Mouse (Mus musculus): Measurements from ENCODE around the gene Jag2. TPM values are rescaled to one million over a fixed set of nuclear protein-coding genes. Genes with fewer than 3 reads are reported as not detected.

Gene Jag2
- polyA plus RNA-seq, 1 experiment = 8.6 TPM

- H3K4me1 ChIP-seq (ENCODE audit: control insufficient read depth, insufficient read depth, insufficient read length) = peaks cover 7% of the 10 kb centered on the region; the same call in 1 of the 2 replicates
- no peak overlapping the region for H3K4me3 ChIP-seq (ENCODE audit: extremely low read depth, insufficient read depth, insufficient read length)
- H3K27me3 ChIP-seq (ENCODE audit: control insufficient read depth, insufficient read depth, low read length) = no peaks in the 10 kb centered on the region
- no peak overlapping the region for H3K27ac ChIP-seq (ENCODE audit: insufficient read depth, low read length)
- no peaks in the 10 kb centered on the region for H3K36me3 ChIP-seq (ENCODE audit: control insufficient read depth, insufficient read depth, low read length)
- no peak for DNase-seq (ENCODE audit: low read depth in 1 of 2, low spot score in 2 of 2)
- WGBS = 91% methylated on average over 28 of the region's 28 CpGs
- no peak for TF ChIP-seq CTCF (IDR thresholded peaks at IDR 0.05; ENCODE audit: extremely low read depth, insufficient read depth, insufficient read length, insufficient replicate concordance)
- no peak for TF ChIP-seq POLR2A (IDR thresholded peaks at IDR 0.05; ENCODE audit: low read depth, low read length)
Observed at GRCm38 (mm10) chr12:112912951-112913745, 16.4 kb downstream of the Jag2 start.

- no peak for DNase-seq (ENCODE audit: low read depth in 1 of 2, low spot score in 2 of 2)
- TF ChIP-seq POLR2A (IDR thresholded peaks at IDR 0.05; ENCODE audit: low read depth, low read length) = no peak
- TF ChIP-seq CTCF (IDR thresholded peaks at IDR 0.05; ENCODE audit: extremely low read depth, insufficient read depth, insufficient read length, insufficient replicate concordance) = no peak
- no peaks in the 10 kb centered on the region for H3K36me3 ChIP-seq (ENCODE audit: control insufficient read depth, insufficient read depth, low read length)
- no peak overlapping the region for H3K27ac ChIP-seq (ENCODE audit: insufficient read depth, low read length)
- 95% methylated on average over 17 of the region's 17 CpGs for WGBS
- no peaks in the 10 kb centered on the region for H3K27me3 ChIP-seq (ENCODE audit: control insufficient read depth, insufficient read depth, low read length)
- H3K4me3 ChIP-seq (ENCODE audit: extremely low read depth, insufficient read depth, insufficient read length) = no peak overlapping the region
- H3K4me1 ChIP-seq (ENCODE audit: control insufficient read depth, insufficient read depth, insufficient read length) = peaks cover 7% of the 10 kb centered on the region; the same call in 1 of the 2 replicates
Observed at GRCm38 (mm10) chr12:112911701-112912100, 17.9 kb downstream of the Jag2 start.

GRCm38 (mm10) chr12:112908991-112909390 is 20.6 kb downstream of the Jag2 start:
- H3K4me3 ChIP-seq (ENCODE audit: extremely low read depth, insufficient read depth, insufficient read length) = no peak overlapping the region
- 95% methylated on average over 22 of the region's 22 CpGs for WGBS
- no peak overlapping the region for H3K27ac ChIP-seq (ENCODE audit: insufficient read depth, low read length)
- TF ChIP-seq CTCF (IDR thresholded peaks at IDR 0.05; ENCODE audit: extremely low read depth, insufficient read depth, insufficient read length, insufficient replicate concordance) (no peak), POLR2A (IDR thresholded peaks at IDR 0.05; ENCODE audit: low read depth, low read length) (no peak)
- no peaks in the 10 kb centered on the region for H3K27me3 ChIP-seq (ENCODE audit: control insufficient read depth, insufficient read depth, low read length)
- no peaks in the 10 kb centered on the region for H3K36me3 ChIP-seq (ENCODE audit: control insufficient read depth, insufficient read depth, low read length)
- no peak for DNase-seq (ENCODE audit: low read depth in 1 of 2, low spot score in 2 of 2)
- peaks cover under 1% of the 10 kb centered on the region; the same call in 1 of the 2 replicates for H3K4me1 ChIP-seq (ENCODE audit: control insufficient read depth, insufficient read depth, insufficient read length)

GRCm38 (mm10) chr12:112905001-112905400 is 24.6 kb downstream of the Jag2 start:
- WGBS = 92% methylated on average over 5 of the region's 5 CpGs
- TF ChIP-seq CTCF (IDR thresholded peaks at IDR 0.05; ENCODE audit: extremely low read depth, insufficient read depth, insufficient read length, insufficient replicate concordance) (no peak), POLR2A (IDR thresholded peaks at IDR 0.05; ENCODE audit: low read depth, low read length) (no peak)
- Histone ChIP-seq H3K36me3 (ENCODE audit: control insufficient read depth, insufficient read depth, low read length) (no peaks in the 10 kb centered on the region), H3K4me3 (ENCODE audit: extremely low read depth, insufficient read depth, insufficient read length) (no peak overlapping the region), H3K4me1 (ENCODE audit: control insufficient read depth, insufficient read depth, insufficient read length) (no peaks in the 10 kb centered on the region), H3K27me3 (ENCODE audit: control insufficient read depth, insufficient read depth, low read length) (no peaks in the 10 kb centered on the region), H3K27ac (ENCODE audit: insufficient read depth, low read length) (no peak overlapping the region)
- DNase-seq (ENCODE audit: low read depth in 1 of 2, low spot score in 2 of 2) = no peak

GRCm38 (mm10) chr12:112903941-112904340 is 25.6 kb downstream of the Jag2 start:
- H3K36me3 ChIP-seq (ENCODE audit: control insufficient read depth, insufficient read depth, low read length) = no peaks in the 10 kb centered on the region
- 82% methylated on average over 8 of the region's 8 CpGs for WGBS
- no peaks in the 10 kb centered on the region for H3K27me3 ChIP-seq (ENCODE audit: control insufficient read depth, insufficient read depth, low read length)
- no peak for TF ChIP-seq POLR2A (IDR thresholded peaks at IDR 0.05; ENCODE audit: low read depth, low read length)
- no peak for TF ChIP-seq CTCF (IDR thresholded peaks at IDR 0.05; ENCODE audit: extremely low read depth, insufficient read depth, insufficient read length, insufficient replicate concordance)
- DNase-seq (ENCODE audit: low read depth in 1 of 2, low spot score in 2 of 2) = no peak
- H3K27ac ChIP-seq (ENCODE audit: insufficient read depth, low read length) = no peak overlapping the region
- H3K4me3 ChIP-seq (ENCODE audit: extremely low read depth, insufficient read depth, insufficient read length) = no peak overlapping the region
- H3K4me1 ChIP-seq (ENCODE audit: control insufficient read depth, insufficient read depth, insufficient read length) = no peaks in the 10 kb centered on the region

- DNase-seq (ENCODE audit: low read depth in 1 of 2, low spot score in 2 of 2) = no peak
- no peak for TF ChIP-seq POLR2A (IDR thresholded peaks at IDR 0.05; ENCODE audit: low read depth, low read length)
- Histone ChIP-seq H3K27me3 (ENCODE audit: control insufficient read depth, insufficient read depth, low read length) (no peaks in the 10 kb centered on the region), H3K36me3 (ENCODE audit: control insufficient read depth, insufficient read depth, low read length) (no peaks in the 10 kb centered on the region), H3K4me1 (ENCODE audit: control insufficient read depth, insufficient read depth, insufficient read length) (peaks cover under 1% of the 10 kb centered on the region; the same call in 1 of the 2 replicates), H3K27ac (ENCODE audit: insufficient read depth, low read length) (no peak overlapping the region), H3K4me3 (ENCODE audit: extremely low read depth, insufficient read depth, insufficient read length) (no peak overlapping the region)
- 92% methylated on average over 9 of the region's 9 CpGs for WGBS
Observed at GRCm38 (mm10) chr12:112900641-112901040, 28.9 kb downstream of the Jag2 start.

- Histone ChIP-seq H3K36me3 (ENCODE audit: control insufficient read depth, insufficient read depth, low read length) (no peaks in the 10 kb centered on the region), H3K4me3 (ENCODE audit: extremely low read depth, insufficient read depth, insufficient read length) (no peak overlapping the region), H3K27ac (ENCODE audit: insufficient read depth, low read length) (no peak overlapping the region), H3K27me3 (ENCODE audit: control insufficient read depth, insufficient read depth, low read length) (no peaks in the 10 kb centered on the region), H3K4me1 (ENCODE audit: control insufficient read depth, insufficient read depth, insufficient read length) (peaks cover 14% of the 10 kb centered on the region; the same call in 1 of the 2 replicates)
- no peak for DNase-seq (ENCODE audit: low read depth in 1 of 2, low spot score in 2 of 2)
- TF ChIP-seq POLR2A (IDR thresholded peaks at IDR 0.05; ENCODE audit: low read depth, low read length) (no peak), CTCF (IDR thresholded peaks at IDR 0.05; ENCODE audit: extremely low read depth, insufficient read depth, insufficient read length, insufficient replicate concordance) (no peak)
- WGBS = 69% methylated on average over 4 of the region's 4 CpGs
Observed at GRCm38 (mm10) chr12:112898960-112899359, 30.6 kb downstream of the Jag2 start.
